Mouse (Mus musculus) olfactory bulb, adult 2 months (tissue): Measurements from ENCODE around the gene Cdca3. TPM values are rescaled to one million over a fixed set of nuclear protein-coding genes. Genes with fewer than 3 reads are reported as not detected.

ENCODE experiments used
- H3K27ac ChIP-seq: fragments of 200-500 bp; 2 replicates; pipeline ENCODE4 v1.5.1; 2012; ENCODE audit warnings: low read depth, low read length; ENCODE audit not compliant: insufficient read depth
- H3K4me1 ChIP-seq: fragments of 200-500 bp; 2 replicates; pipeline ENCODE4 v1.6.1; 2012; ENCODE audit warnings: low read length; ENCODE audit not compliant: control insufficient read depth, insufficient read depth
- H3K4me3 ChIP-seq: fragments of 200-500 bp; 2 replicates; pipeline ENCODE4 v1.5.1; 2012; ENCODE audit warnings: mild to moderate bottlenecking, low read depth, low read length, moderate library complexity; ENCODE audit not compliant: insufficient read depth
- CTCF ChIP-seq: fragments of 200-500 bp; IDR thresholded peaks from 2 replicates; pipeline ENCODE4 v1.5.1; 2012; ENCODE audit warnings: low read depth, mild to moderate bottlenecking, low read length, moderate library complexity; ENCODE audit not compliant: insufficient read depth
- POLR2A ChIP-seq: fragments of 200-500 bp; IDR thresholded peaks from 2 replicates; pipeline ENCODE4 v1.6.1; 2012; ENCODE audit warnings: mild to moderate bottlenecking, low read depth, low read length, moderate library complexity; ENCODE audit not compliant: insufficient read depth
- WGBS: fragments of 180-500 bp; shearing (Covaris S2); methylation state at CpG from one replicate; pipeline ENCODE4 v1.1.7; 2018; 5-methylcytosine and 5-hydroxymethylcytosine counted together
- polyA plus RNA-seq: library from polyadenylated mRNA; stranded (reverse); fragments of >200 nt; gene quantifications from 2 replicates; pipeline ENCODE4 v1.2.4, GENCODE M21; 2012; ENCODE audit warnings: low replicate concordance; ENCODE audit not compliant: missing spikeins, insufficient read depth, insufficient read length

Gene Cdca3
- polyA plus RNA-seq, 1 experiment, result not detected

GRCm38 (mm10) chr6:124840241-124841167 is 11.2 kb downstream of the Cdca3 start, which contains the start of gene Gnb3:
TSS of gene Gnb3 (minus strand) at chr6:124840275.
- TF ChIP-seq POLR2A (no peak), CTCF (no peak)
- Histone ChIP-seq H3K4me1 (no peaks in the 10 kb centered on the region), H3K4me3 (no peak within 1 kb of the TSS), H3K27ac (no peak within 1 kb of the TSS)
- 42% methylated on average over 15 of the region's 15 CpGs for WGBS

DNA sequence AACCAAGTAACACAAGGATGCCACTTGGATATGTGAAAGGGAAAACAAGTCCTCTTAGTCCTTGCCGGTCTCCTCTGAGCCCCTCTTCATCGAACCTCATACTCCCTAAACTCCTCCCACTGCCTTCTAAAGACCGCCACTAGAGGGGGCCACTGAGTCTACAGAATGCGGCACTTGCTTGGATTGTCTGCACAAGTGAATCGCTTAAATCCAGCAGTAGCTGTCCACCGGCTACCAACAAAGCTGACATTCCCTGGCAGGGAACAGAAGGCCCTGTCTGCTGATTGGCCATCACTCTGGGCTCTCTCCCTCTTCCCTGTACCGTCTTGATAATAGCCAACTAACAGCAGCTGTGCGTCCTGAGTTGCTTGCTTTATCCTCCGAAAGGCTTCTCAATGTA is 18.0 kb downstream of the Cdca3 start:
- TF ChIP-seq POLR2A (no peak), CTCF (peak; percentile 23; the same call in 1 of the 2 replicates)
- Histone ChIP-seq H3K4me3 (no peak overlapping the region), H3K4me1 (no peaks in the 10 kb centered on the region), H3K27ac (no peak overlapping the region)
- WGBS, result 10% methylated on average over 9 of the region's 9 CpGs

DNA sequence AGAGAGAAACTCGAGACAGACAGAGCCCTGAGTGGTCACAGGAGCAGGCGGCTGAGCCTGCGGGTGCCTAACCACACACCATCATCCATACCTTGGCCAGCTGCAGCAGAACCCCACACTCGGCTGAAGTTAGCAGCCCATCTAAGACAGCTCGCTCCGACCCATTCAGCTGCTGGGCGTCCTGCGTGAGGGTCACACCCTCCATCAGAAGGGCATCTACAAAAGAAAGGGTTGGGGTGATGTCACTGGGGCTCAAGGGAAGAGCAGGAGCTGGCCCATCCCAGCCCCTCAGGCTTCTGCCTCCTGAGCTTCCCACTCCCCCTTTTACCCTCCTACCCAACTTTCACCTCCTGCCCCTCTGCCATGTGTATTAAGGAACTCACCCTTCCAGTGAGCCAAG is 21.2 kb downstream of the Cdca3 start:
- no peak overlapping the region for H3K4me3 ChIP-seq
- 0 out of 2 replicates have a peak, but pooled peaks cover 4% of the 10 kb centered on the region for H3K4me1 ChIP-seq
- no peak overlapping the region for H3K27ac ChIP-seq
- WGBS, result 79% methylated on average over 8 of the region's 8 CpGs
- no peak for TF ChIP-seq CTCF
- TF ChIP-seq POLR2A, result no peak

DNA sequence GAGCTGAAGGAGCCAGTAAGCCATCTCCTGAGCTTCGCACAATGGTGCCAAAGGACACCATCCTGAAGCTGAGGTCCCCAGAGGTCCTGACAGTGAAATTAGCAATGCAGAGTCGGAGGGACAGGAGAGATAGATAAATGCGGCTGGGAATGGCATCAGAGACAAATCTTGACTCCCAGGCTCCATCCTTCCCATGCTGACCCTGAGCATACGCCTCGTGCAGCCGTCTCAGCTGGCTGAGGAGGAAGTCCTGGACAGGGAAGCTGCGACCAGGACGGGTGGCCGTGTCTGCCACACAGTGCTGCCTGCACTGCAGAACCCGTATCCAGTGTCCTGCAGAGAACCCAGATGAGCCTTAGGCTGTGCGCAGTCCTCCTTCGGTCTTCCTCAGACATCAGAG is 25.3 kb downstream of the Cdca3 start:
- 77% methylated on average over 12 of the region's 12 CpGs for WGBS
- H3K4me1 ChIP-seq, result peaks cover 30% of the 10 kb centered on the region
- TF ChIP-seq POLR2A (no peak), CTCF (no peak)

DNA sequence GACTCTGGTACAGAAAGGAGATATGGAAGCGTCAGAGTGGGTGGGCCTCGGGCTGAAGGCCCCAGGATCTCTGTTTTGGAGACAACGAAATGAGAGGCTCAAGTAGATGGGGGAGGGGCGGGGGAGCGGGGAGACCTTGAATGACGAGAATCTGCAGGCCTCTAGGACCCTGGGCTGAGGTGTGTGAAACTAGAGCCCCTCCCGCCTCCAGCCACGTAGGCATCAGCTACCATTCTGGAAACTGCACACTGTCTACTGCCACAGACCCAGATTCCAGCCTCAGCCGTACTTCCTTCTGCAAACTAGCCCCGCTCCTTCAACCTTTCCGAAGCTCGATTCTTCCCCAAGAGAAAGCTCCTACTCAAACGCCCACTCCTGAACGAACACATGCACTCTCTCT is 27.0 kb downstream of the Cdca3 start:
- H3K4me1 ChIP-seq, result peaks cover 45% of the 10 kb centered on the region
- 8% methylated on average over 14 of the region's 14 CpGs for WGBS
- peak overlapping the region; percentile 78 for H3K27ac ChIP-seq
- no peak for TF ChIP-seq CTCF
- no peak for TF ChIP-seq POLR2A
- H3K4me3 ChIP-seq, result peak overlapping the region; percentile 61

More for the DNA sequence above, 25.3 kb downstream of the Cdca3 start:
- H3K27ac ChIP-seq, result no peak overlapping the region
- no peak overlapping the region for H3K4me3 ChIP-seq

- peak within 1 kb of the TSS; percentile 78 for H3K27ac ChIP-seq
- peaks cover 52% of the 10 kb centered on the region for H3K4me1 ChIP-seq
- peak within 1 kb of the TSS; percentile 61 for H3K4me3 ChIP-seq
- TF ChIP-seq POLR2A, result peak; percentile 62
- peak; percentile 78 for TF ChIP-seq CTCF
- WGBS, result under 1% methylated on average over 86 of the region's 86 CpGs
Measured at GRCm38 (mm10) chr6:124856916-124857839, 27.8 kb downstream of the Cdca3 start, which contains the start of gene P3h3. TSS of gene P3h3 (minus strand) at chr6:124857752.

DNA sequence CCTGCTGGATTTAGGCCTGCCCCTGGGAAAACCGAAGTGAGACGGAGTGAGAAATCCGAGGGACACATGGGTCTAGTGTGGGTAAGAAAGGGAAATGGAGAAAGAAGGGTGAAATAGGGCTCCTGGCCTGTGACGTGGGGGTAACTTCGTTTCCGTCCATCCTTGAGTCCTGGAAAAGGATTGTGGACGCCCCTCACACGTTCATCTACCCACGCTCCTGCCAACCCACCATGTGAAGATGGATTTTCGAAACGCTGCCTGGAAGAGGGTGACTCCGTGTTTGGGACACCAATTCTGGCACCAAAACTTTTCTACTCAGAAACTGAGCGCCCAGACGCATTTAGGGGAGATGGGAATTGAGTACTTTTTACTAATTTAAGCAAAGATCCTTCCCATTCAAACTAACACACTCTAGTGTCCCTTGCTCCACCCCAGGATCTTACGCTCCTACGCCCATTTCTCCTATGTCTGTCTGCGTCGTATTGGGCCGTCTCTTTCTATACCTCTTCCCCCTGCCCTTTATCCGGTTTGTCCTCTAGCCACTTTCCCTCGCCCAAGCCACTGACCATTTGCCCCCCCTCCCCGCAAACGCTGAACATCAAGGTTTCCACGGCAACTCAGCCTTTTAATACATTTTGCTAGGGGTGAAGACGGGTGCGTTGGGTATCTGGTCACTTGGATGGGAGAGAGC is 28.6 kb downstream of the Cdca3 start:
- no peak for TF ChIP-seq CTCF
- no peak for TF ChIP-seq POLR2A
- H3K4me3 ChIP-seq, result peak overlapping the region; percentile 61
- WGBS, result 16% methylated on average over 26 of the region's 26 CpGs
- no peak overlapping the region for H3K27ac ChIP-seq
- H3K4me1 ChIP-seq, result peaks cover 52% of the 10 kb centered on the region
